Mouse (Mus musculus): ENCODE data around the gene Akap9.
"Not testable (repeated sequence)": the region's sequence is repeated elsewhere in the genome, so short reads cannot be mapped to it uniquely, and the experiment has no call there.

Akap9 gene

DNA sequence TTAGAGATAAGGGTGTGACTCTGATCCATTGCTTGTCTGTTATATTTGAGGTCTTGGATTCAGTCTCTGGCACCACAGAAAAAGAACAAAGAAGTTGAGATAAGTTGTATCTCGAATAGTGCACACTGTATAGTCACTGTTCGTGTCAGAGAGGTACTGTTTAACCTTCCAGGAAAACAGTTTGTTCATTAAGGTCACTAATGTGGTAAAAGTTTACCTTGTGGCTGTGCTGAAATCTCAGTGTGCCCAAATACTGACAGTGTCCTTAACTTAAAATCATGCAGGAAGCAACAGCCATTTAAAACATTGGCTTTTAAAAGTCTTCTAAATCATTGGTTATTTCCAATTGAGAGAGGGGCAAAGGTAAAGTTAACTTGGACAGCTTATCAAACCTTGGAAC is 43.1 kb downstream of the Akap9 start:
- no peak for DNase-seq

DNA sequence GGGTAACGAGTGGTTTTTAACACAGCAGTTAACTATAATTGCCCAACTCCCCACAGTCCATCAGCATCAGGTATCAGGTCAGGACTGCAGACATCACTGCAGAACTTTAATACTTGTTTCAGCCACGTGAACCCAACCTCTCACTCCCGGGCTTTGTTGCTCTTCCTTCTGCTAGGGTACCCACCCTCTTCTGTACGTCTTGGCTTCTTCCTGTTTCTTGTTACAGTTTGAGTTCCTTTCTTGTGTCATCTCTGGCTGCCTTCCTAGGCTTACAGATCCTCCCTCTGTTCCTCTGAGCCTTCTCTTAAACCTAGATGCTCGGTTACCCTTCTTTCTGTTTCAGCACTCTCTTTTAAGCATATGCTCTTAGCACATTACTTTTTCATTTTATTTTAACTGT is 45.9 kb downstream of the Akap9 start:
- DNase-seq, result no peak

DNA sequence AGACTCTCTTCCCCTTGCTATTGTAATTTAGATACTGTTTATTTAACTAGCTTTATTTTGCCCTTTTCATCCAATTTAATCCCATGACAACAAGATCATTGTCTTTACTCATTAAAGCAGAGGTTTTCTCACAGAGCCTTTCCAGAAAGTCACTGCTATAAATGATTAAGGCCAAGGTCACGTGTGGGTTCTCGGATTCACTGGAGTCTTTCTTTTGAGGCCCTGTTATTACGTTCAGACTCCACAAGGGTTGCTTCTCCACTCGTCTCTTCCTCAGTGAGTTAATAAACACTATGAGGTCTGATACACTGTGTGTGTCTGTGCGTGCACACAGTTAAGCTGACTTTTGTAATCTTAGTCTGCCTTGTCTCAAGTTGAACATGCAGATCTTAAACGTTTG is 47.0 kb downstream of the Akap9 start:
- no peak for DNase-seq

DNA sequence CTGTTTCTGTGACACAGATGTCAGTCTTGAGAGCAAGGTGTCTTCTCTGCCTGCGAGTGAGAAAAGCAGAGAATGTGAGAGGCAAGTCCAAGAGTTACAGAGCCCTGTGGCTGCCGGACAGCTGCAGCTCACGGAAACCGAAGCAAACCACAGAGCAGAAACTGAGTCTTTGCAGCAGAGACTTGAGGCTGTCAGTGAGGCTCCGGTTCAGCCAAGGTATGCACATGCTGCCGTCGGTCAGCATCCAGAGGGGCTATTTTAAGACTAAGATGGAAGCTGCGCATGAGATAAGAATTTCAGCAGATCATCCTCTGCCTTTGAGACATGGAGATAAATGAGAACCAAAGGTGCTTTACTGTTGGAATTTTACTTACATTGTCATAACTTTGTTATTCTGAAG is 48.3 kb downstream of the Akap9 start:
- DNase-seq, result no peak

DNA sequence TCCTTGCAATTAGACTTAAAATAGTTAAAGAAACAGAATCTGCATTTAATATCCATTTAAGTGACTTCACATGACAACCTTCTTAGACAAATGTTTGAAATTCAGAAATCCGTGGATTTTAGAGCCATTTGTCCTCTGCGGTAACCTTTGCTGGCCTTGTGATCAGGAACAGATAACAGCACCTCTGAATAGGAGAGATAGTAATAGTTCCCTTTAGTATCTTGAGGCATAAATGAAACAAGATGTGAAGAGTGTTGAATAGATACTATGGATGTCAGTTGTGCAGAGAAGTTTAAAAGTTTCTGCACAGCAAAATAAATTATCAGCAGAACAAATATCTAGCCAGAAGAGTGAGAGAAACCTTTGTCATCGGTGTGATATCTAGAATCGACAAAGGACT is 50.0 kb downstream of the Akap9 start:
- no peak for DNase-seq

DNA sequence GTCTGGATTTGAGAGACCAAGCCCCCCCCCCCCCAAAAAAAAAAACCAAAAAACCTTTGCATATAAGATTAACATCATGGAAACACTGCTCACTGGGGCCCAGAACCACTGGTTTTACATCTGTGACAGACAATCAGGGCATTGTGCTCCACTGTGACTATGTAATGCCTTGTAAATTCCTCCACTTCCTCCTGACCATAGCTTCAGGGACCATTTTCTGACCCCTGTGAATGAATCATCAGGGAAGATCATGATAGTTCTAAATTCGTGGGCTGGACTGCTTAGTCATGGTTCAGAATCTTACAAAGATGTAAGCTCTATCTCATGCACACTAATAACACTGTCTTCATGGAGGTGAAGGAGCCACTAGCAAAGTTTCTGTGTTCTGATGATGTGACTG is 61.8 kb downstream of the Akap9 start:
- no peak for DNase-seq

DNA sequence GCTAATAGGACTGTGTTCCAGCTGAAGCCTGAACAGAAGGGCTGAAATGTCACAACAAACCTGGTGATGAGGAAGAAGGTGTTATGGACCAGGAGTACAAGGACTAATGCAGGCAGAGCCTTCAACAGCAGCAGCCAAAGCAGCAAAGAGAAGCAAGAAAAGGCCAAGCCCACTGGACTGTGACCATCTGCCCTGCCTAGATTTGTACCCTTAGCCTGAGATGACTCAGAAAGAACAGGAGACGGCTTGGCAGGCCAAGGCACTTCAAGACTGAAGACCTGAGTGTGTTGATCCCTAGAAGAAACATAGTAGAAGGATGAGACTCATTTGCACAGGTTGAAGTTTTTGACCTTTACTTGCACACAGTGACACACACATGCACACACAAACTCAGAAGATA is 62.6 kb downstream of the Akap9 start:
- no peak for DNase-seq

DNA sequence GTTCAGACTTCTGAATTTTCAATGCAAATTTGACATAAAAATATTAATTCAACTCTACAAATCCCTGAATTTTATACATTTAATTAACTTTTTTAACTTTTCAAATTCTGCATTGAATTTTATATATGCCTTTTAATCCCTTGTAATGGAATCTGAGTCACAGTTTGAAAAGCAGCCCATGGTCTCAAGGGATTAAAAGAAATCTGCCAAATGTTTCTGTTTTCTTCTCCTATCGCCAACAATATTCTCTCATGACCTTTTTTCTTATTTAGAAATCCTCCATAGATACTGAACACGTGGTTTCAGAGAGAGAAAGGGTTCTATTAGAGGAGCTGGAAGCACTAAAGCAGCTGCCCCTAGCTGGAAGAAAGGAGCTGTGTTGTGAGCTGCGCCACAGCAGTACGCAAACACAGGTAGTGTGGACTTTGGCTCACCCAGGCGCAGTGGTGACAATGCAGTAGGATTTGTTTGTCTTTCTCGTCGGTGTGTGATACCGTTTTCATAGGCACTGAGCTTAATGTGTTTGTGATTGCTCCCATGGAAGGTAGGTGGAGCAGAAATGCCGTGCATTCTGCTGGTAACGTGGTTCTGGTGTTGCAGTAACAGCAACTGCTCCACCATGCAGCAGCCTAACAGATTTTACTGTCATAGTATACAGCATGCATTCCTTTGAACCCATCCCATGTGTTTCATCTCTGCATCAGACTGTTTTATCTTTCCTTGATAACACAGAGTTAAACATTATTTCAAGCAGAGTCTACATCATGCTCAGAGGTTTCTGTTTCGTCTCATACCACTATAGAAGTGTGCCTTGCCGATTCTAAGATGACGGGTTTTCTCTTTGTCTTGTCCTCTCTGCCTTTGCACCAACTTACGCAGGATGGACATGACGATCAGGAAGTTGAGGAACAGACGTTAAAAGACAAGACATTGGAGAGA is 76.9 kb downstream of the Akap9 start:
- DNase-seq, result no peak

DNA sequence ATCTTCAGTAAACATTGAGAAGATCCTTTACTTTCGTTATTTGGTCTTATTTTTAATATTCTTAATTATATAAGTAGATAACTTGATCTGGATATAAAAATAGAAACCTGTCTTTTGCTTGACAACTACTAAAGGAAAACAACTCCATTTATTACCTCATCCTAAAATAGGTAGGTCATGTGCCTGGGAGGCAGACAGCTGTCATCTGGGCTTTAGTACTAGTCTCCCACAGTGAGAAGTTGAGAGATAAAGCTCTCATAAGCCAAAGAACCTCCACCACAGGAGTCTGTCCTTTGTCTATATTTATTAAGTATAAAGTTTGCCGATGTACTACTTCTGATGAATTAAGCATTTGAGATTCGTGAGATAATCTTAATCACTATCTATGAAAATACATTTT is 78.8 kb downstream of the Akap9 start:
- DNase-seq, result no peak

DNA sequence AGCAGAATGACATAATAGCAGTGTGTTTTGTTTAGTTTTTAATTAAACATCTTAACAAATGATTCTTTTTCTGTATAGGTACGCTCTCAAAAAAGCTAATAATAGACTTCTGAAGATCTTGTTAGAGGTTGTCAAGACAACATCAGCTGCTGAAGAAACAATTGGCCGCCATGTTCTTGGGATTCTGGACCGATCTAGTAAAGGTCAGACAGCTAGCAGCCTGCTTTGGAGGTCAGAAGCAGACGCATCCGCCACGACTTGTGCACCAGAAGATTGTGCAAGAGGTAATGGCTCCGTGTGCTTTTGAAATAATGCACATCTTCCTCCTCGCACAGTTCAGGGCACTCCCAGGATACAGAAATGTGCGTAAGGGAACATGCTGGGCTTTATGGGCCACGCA is 80.4 kb downstream of the Akap9 start:
- no peak for DNase-seq

DNA sequence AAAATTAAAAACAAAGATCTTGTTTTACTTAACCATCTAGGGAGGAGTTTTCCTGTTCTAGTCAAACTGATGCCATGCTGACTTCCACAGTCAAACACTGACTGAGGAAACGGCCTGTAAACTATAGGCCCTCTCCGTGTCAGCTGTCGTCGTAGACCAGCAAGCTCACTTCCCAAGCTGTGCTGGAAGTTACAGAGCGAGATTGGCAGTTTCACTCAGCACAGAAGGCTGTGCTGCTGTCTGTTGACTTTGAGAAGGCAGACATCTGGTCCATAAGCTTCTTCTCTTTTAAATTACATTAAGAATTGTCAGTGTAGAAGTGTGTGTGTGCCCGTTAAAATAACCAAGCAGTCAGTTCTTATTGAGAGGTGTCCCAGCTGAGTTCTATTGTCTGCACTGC is 81.7 kb downstream of the Akap9 start:
- DNase-seq, result no peak

DNA sequence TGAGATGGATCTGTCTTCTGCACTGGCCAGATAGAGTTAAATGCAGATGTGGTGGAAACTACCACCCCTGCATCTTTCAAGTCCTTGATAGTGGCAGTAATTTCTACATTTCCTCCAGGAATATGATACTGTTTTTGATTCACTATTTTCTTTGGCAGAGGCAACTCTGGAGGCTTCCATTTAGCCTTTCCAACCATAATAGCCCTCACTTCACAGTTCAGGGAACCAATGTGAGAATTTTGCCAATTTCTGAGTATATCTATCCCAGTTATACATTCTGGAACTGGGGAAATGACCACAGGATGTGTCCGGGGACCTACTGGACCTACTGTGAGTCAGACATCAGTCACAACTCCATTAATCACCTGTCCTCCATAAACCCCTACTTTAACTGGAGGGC is 89.8 kb downstream of the Akap9 start:
- DNase-seq, result not testable (repeated sequence)

DNA sequence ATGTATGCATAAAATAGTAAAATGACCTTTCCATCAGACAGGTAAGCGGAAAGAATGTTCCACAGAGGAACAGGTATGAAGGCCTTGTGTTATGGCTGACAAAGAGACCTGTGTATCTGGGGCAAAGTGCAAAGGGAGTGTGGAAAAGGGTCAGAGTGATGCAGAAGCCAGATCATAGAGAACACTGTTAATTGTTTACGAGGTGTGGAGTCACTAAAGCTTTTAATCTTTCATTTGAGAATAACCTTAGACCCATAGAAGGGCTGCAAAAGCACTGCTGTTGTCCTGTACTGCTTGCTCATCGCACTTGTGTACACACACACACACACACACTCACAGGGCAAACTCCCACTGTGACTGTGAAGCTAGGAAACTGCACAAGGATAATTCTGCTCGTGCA is 91.5 kb downstream of the Akap9 start:
- peak; percentile 63 for DNase-seq

DNA sequence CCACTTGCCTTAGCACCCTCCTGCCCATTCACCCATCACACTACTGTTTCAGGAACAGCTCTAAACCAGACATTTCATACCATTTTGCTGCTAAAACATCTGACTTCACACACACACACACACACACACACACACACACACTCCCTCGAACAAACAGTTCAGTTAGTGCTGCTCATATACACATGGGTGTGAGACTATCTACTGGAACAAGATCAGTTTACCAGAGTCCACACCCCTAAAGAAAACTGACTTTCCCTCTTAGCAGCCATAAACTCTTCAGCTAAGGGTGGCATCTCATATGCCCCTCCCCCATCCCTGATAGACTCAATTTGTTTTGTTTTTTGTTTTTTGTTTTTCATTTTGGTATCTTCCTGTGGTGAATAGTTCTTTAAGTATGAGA is 92.2 kb downstream of the Akap9 start:
- no peak for DNase-seq

DNA sequence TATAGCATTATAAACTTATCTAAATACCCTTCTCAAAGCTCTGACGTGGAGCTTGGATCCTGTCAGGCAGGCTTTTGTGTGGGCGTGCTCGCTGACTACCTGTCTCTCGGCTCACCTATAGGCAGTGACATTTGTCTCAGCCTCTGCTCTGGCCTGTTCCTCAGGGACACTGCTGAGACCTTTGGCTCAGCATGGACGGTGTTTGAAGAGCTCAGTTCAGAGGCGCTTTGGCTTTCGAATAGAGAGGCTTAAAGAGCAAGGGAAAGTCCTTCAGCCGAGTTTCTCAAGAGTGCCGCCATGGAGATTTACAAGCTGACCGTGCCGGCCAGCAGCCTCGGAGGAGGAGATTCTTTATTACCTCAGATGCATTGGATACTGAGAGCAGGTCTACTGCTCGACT is 95.3 kb downstream of the Akap9 start:
- DNase-seq, result no peak

DNA sequence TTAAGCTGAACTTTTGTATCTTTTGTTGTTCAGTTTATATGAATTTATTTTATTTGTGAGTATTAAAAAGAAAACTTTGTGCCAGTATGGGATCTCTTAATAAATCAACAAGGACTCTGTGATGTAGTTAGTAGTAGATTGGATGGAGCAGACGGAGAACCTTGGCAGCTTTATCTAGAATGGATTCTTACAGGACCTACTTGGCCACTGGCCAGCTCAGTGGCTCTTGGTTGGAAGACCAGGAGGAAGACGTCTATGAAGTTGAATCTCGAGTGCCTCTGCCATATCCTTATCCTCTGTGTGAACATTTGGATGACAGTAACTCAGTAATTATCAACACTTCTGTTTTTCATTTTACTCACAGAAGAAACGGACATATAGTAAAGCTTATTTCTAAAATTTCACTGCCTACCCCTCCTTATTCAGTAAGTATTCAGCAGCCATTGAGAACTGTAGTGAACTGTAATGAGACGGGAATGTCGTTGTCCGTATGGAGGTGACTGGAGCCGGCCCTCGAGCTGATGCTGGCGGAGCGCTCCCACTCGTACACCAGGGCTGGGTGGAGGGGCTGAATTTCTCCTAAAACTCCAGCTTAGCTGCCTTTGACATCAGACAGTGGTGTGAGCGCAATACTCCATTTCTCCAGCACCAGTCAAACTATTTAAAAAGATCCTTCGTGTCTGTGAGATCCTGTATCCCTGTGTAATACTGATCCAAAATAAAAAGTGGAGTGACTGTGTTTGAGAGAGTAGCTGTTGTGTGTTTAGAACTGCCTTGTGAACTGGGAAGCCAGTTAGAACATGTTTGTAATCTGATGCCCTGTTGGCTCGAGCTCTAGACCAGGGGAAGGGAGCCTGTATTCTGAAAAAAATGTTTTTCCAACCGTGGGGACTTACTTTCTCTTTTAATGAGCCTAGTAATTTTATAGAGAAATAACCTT is 96.2 kb downstream of the Akap9 start:
- no peak for DNase-seq

DNA sequence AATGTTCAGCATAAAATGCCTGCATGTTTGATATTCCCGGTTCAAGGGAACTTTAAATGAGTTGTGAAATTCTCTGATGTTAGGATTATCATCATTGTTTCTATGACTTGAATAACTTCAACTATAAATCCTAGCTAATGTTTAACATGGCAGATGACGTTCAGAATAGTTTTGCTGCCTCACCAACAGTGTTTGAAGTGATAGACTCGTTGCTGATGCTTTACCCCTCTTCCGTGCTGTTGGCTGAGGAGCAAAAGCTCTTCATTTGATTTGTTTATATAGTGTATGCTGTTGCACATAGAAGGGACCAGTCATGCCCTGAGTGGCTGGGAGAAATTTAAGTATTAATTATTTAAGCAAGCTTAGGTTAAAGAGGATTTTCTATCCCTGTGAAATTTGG is 96.9 kb downstream of the Akap9 start:
- DNase-seq, result no peak

DNA sequence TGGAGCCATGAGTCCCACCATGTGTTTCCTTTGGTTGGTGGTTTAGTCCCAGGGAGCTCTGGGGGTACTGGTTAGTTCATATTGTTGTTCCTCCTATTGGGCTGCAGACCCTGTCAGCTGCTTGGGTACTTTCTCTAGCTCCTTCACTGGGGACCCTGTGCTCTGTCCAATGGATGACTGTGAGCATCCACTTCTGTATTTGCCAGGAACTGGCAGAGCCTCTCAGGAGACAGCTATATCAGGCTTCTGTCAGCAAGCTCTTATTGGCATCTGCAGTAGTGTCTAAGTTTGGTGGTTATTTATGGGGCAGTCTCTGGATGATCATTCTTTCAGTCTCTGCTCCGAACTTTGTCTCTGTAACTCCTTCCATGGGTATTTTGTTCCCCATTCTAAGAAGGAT is 98.5 kb downstream of the Akap9 start:
- not testable (repeated sequence) for DNase-seq

DNA sequence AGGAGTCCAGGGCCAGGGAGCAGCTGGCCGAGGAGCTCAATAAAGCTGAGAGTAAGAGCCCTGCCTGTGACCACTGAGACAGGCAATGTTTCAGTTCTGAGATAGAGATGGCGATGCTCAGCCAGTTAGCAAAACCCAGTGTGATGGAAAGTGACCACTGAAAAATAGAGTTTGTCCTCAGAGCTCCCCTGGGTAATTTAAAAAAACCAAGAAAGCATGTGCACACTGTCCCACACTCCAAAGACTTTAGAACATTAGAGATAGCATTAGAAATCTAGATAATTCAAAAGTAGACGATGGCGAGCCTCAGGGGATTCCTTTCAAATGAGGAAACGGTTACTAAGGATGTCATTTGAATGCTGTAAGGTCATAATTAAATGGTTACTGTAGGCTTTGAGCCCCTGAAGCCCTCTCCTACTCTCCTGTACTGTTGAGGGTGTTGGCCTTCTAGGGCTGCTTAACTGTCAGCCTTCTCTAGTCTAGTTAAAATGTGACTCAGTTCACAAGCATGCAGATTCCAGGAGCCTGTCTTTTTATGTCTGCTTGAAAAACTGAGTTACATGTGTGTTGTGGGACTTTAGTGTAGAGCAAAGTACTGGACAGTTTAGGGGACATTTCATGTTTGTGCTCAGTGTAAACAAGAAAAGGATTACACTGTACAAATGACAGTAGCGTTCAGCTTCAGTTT is 100.8 kb downstream of the Akap9 start:
- DNase-seq, result no peak

DNA sequence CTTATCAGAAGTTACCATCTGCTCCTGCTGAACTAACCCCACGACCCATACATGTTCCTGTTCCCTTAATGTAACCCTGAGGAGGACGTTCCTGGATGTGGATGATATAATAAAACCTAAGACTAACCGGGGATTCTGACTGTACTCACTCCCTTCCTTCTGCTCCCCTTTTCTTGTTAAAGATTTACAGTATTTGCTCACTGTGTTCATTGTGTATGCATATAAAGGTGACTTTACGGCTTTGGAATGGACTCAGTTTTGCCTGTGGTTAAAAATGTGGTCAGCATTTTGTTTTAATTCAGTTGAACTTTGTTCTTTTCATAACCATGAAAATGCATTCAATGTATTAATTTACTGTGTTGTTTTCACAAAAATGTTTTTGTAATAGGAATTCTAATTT is 104.0 kb downstream of the Akap9 start:
- DNase-seq, result no peak

DNA sequence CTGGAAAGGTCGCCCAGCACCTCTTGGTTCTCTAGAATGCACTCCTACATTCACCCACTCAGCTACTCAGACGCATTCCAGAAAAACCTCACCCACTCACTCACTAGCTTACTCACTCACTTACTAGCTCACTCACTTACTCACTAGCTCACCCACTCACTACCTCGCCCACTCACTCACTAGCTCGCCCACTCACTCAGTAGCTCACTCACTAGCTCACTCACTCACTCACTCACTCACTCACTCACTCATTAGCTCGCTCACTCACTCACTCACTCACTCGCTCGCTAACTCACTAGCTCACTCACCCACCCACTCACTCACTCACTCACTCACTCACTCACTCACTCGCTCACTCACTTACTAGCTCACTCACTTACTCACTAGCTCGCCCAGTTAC is 108.8 kb downstream of the Akap9 start:
- no peak for DNase-seq

DNA sequence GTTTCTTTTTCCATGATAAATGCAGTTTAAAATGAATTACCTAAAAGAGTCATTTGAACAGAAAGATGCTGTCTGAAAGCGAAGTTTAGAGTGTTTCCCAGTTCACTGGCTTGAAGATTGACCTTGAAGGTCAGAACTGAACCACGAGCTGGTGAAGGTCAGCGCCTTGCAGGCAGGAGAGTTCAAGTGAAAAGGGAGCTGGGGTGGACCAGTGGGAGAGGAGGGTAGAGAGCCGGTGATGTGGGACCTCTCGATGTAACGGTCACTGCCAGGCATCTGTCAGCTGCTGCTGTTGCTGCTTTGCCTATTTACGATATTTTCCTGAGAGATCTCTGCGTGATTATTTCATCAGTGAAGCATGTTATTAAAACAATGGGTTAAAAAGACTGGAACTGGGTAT is 111.5 kb downstream of the Akap9 start:
- no peak for DNase-seq

DNA sequence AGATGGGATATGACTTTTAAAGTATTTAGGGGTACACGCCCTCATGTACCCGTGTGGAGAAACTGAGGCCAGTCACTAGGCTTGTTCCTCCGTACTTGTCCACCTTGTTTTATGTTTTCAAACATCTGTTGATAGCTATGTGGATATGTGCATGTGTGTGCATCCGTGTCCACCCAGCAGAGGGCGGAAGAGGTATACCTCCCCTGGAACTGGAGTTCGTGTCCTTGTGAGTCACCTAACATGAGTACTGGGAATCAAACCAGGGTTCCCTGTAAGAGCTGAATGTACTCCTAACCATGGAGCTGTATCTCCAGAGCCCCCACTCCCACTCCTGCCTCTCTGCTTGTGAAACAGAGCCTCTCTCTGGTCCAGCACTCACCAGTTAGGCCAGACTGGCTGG is 112.5 kb downstream of the Akap9 start:
- DNase-seq, result no peak
